Mouse (Mus musculus): Measurements from ENCODE around the gene Agtrap.

DNA sequence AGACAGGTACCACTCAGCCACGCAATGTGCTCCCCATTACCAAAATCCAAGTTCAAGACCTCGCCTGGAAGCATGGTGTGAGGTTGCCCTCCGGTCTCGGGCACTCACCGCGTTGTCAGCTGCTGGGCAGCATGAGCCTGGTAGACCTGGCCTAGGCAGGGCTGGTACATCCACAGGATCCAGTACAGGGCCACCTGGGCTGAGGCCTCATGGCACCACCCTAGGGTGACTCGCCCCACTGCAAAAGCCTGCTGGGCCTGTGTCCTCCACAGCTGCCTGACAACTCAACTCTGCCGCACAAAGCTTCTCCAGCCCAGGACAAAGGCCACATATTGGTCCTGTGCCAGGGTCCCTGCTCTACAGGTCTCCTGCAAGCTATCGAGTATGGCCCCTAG is 26.7 kb downstream of the Agtrap start:
- no peak for TF ChIP-seq CTCF (IDR thresholded peaks at IDR 0.05; ENCODE audit: borderline replicate concordance, insufficient read depth, low read depth, low read length)
- no peak for TF ChIP-seq POLR2A (IDR thresholded peaks at IDR 0.05; ENCODE audit: borderline replicate concordance, insufficient read depth, low read length)
